Comparison of ENCODE assay signal across 10 mouse cellular contexts in the genomic region with DNA sequence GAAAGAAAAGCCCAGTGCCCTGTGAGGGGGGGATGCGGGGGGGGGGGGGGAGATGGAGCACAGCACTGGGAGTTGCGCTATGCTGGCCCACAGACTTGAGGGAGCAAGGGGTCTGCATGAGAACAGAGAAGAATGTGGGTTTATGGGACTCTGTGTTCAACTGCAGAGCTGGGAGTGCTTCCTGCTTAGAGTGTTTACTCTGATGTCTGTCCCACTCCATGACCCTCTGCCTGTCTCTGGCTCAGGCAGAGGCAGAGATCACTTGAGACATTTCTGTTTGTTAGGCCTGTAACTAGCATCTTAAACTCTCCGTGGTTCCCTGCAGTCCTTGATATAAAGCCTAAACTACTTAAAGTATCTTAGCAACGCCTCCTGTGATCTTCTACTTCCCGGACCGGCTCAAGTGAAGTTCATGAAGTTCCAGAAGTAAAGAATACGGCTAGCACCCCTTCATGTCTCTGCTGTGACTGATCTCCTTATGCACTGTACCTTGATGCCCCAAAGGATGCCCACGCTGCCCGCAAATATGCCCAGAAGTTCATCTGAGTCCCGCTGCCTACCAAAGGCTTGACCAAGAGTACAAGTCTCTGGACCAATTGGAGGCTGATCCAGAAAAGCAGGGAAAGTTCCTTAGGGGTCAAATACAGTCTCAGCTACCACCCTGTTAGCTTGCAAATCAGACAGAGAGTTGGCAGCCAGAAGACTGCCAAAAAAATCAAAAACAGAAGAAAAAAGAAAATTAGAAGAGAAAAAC. TPM values are rescaled to one million over a fixed set of nuclear protein-coding genes. Genes with fewer than 3 reads are reported as not detected.
DNase-seq lines count a peak whose midpoint lies in the region; ATAC-seq and TF ChIP-seq lines count a peak whose summit lies in the region.
"Had no signal": no experiment of that assay in that cellular context is flagged by ENCODE, and none has a peak within 500 bp of the region (broad histone marks: within the 10 kb centered on the region; RNA-seq: fewer than 3 reads in every experiment).

No protein-coding gene starts in this region.

- no peaks in the 10 kb centered on the region for H3K36me3 ChIP-seq in intestine, embryonic 14.5 days (ENCODE audit: control insufficient read depth, insufficient read depth, low read length)
- no peaks in the 10 kb centered on the region for H3K36me3 ChIP-seq in intestine, postnatal 0 days (ENCODE audit: control insufficient read depth, insufficient read depth)
- H3K36me3 ChIP-seq in forebrain, embryonic 11.5 days (ENCODE audit: control insufficient read depth, insufficient read depth, low read length): no peaks in the 10 kb centered on the region
- no peaks in the 10 kb centered on the region for H3K36me3 ChIP-seq in midbrain, embryonic 14.5 days (ENCODE audit: control insufficient read depth, insufficient read depth, low read length)

- no peak for TF ChIP-seq CTCF in intestine, postnatal 0 days (IDR thresholded peaks at IDR 0.05; ENCODE audit: low read depth)

- peak overlapping the region; percentile 74 for H3K27ac ChIP-seq in intestine, embryonic 14.5 days (ENCODE audit: low read depth)
- H3K27ac ChIP-seq in intestine, postnatal 0 days (ENCODE audit: low read depth, low read length): no peak overlapping the region
- H3K27ac ChIP-seq in forebrain, embryonic 11.5 days (ENCODE audit: low read depth, low read length): peak overlapping the region; percentile 13; the same call in 1 of the 2 replicates
- 0 out of 2 replicates have a peak overlapping the region, but pooled peaks have one; percentile 8 for H3K27ac ChIP-seq in midbrain, embryonic 14.5 days (replicated peaks; ENCODE audit: low read depth, low read length)

- H3K4me2 ChIP-seq in intestine, embryonic 14.5 days (ENCODE audit: low read length): no peak overlapping the region
- H3K4me2 ChIP-seq in intestine, postnatal 0 days (replicated peaks; ENCODE audit: low read depth): no peak overlapping the region
- H3K4me2 ChIP-seq in forebrain, embryonic 11.5 days (ENCODE audit: low read depth, low read length, severe bottlenecking): no peak overlapping the region
- no peak overlapping the region for H3K4me2 ChIP-seq in midbrain, embryonic 14.5 days (ENCODE audit: low read length)

- no peak overlapping the region for H3K4me3 ChIP-seq in intestine, embryonic 14.5 days (ENCODE audit: low read depth, low read length)
- no peak overlapping the region for H3K4me3 ChIP-seq in intestine, postnatal 0 days (ENCODE audit: low read depth, low read length)
- H3K4me3 ChIP-seq in forebrain, embryonic 11.5 days (ENCODE audit: low read depth, low read length): no peak overlapping the region
- no peak overlapping the region for H3K4me3 ChIP-seq in midbrain, embryonic 14.5 days (replicated peaks; ENCODE audit: low read depth, low read length)

- no peaks in the 10 kb centered on the region for H3K9me3 ChIP-seq in intestine, embryonic 14.5 days (ENCODE audit: control insufficient read depth, low read length)
- no peaks in the 10 kb centered on the region for H3K9me3 ChIP-seq in intestine, postnatal 0 days (ENCODE audit: control insufficient read depth)
- H3K9me3 ChIP-seq in forebrain, embryonic 11.5 days (ENCODE audit: control insufficient read depth, low read length): no peaks in the 10 kb centered on the region
- H3K9me3 ChIP-seq in midbrain, embryonic 14.5 days (ENCODE audit: control insufficient read depth, low read length): no peaks in the 10 kb centered on the region

- H3K4me1 ChIP-seq in intestine, embryonic 14.5 days (replicated peaks; ENCODE audit: control insufficient read depth, insufficient read depth, low read length): peaks cover 13% of the 10 kb centered on the region; the same call in 1 of the 2 replicates
- H3K4me1 ChIP-seq in intestine, postnatal 0 days (replicated peaks; ENCODE audit: control insufficient read depth, insufficient read depth, low read length): no peaks in the 10 kb centered on the region
- peaks cover 8% of the 10 kb centered on the region for H3K4me1 ChIP-seq in forebrain, embryonic 11.5 days (replicated peaks; ENCODE audit: control insufficient read depth, insufficient read depth, low read length)
- 0 out of 2 replicates have a peak, but pooled peaks cover 8% of the 10 kb centered on the region for H3K4me1 ChIP-seq in midbrain, embryonic 14.5 days (ENCODE audit: control insufficient read depth, insufficient read depth, low read length)

- DNase-seq in intestine, embryonic 14.5 days (ENCODE audit: low spot score): no peak
- DNase-seq in forebrain, embryonic 11.5 days (ENCODE audit: low spot score): no peak
- peak; percentile 37 for DNase-seq in kidney, postnatal 14 days
- peak; percentile 2 for DNase-seq in midbrain, embryonic 14.5 days
- no peak for DNase-seq in urinary bladder, postnatal 36 days (ENCODE audit: low spot score in 2 of 2)
- DNase-seq in adrenal gland, postnatal 4 days (ENCODE audit: low spot score in 2 of 2): no peak
- no peak for DNase-seq in thymus, postnatal 4 days
- DNase-seq: right cerebral cortex, postnatal 25 days had no signal

- 40% methylated on average over 10 of the region's 10 CpGs for WGBS in intestine, embryonic 14.5 days
- WGBS in intestine, postnatal 0 days: 55% methylated on average over 10 of the region's 10 CpGs
- 64% methylated on average over 10 of the region's 10 CpGs for WGBS in forebrain, embryonic 11.5 days
- WGBS in midbrain, embryonic 14.5 days: 53% methylated on average over 10 of the region's 10 CpGs

- no peaks in the 10 kb centered on the region for H3K27me3 ChIP-seq in intestine, embryonic 14.5 days (replicated peaks; ENCODE audit: control insufficient read depth, insufficient read depth, low read length)
- no peaks in the 10 kb centered on the region for H3K27me3 ChIP-seq in intestine, postnatal 0 days (replicated peaks; ENCODE audit: control insufficient read depth, insufficient read depth, low read length)
- no peaks in the 10 kb centered on the region for H3K27me3 ChIP-seq in forebrain, embryonic 11.5 days (ENCODE audit: control insufficient read depth, insufficient read depth, low read length)
- no peaks in the 10 kb centered on the region for H3K27me3 ChIP-seq in midbrain, embryonic 14.5 days (ENCODE audit: control insufficient read depth, insufficient read depth, low read length)

- H3K9ac ChIP-seq in intestine, embryonic 14.5 days (ENCODE audit: low read length): no peak overlapping the region
- H3K9ac ChIP-seq in intestine, postnatal 0 days (ENCODE audit: low read depth, low read length): no peak overlapping the region
- H3K9ac ChIP-seq in forebrain, embryonic 11.5 days (ENCODE audit: low read length): no peak overlapping the region
- no peak overlapping the region for H3K9ac ChIP-seq in midbrain, embryonic 14.5 days (replicated peaks; ENCODE audit: low read length)

- no peak for ATAC-seq in intestine, embryonic 14.5 days (replicated peaks; ENCODE audit: low FRiP score, low TSS enrichment, low read depth)
- ATAC-seq in intestine, postnatal 0 days: no peak
- ATAC-seq in forebrain, embryonic 11.5 days (replicated peaks; ENCODE audit: low FRiP score): 0 out of 2 replicates have a peak, but pooled peaks have one; percentile 21
- ATAC-seq in midbrain, embryonic 14.5 days (ENCODE audit: low FRiP score, low TSS enrichment): no peak
- ATAC-seq: inflammation-experienced regulatory T-cells, adult 6 months had no signal

RNA-seq across cellular contexts. Expression of gene Pde1c, which starts 47.5 kb away (rescaled TPM):
- polyA plus RNA-seq in intestine, embryonic 14.5 days (2014; fragmentation: Nextera tagmentation; extraction: Ambion mirVana): 2.1 and 2.2 TPM in 2 replicates
- 0.76 and 0.98 TPM in 2 replicates for polyA plus RNA-seq in intestine, postnatal 0 days (2015; fragmentation: Nextera tagmentation; extraction: Ambion mirVana)
- 4.6 and 6.2 TPM in 2 replicates for polyA plus RNA-seq in forebrain, embryonic 11.5 days (2014; fragmentation: Nextera tagmentation; extraction: Ambion mirVana)
- polyA plus RNA-seq in midbrain, embryonic 14.5 days (2014; fragmentation: Nextera tagmentation; extraction: Ambion mirVana): 12.8 and 13.9 TPM in 2 replicates
- total RNA-seq in adrenal gland, postnatal 4 days (2021): 1 to 10 TPM in 1 of 2 experiments, under 1 TPM in 1; 0.98 to 1.4 TPM

Comparison
In these comparisons a context has a peak if more than half of its experiments do, and no peak if none do; other contexts are left out.
1. DNase-seq: peak in kidney, postnatal 14 days (single experiment) and midbrain, embryonic 14.5 days (single experiment); none in intestine, embryonic 14.5 days (single experiment), forebrain, embryonic 11.5 days (single experiment), urinary bladder, postnatal 36 days (0 of 2), adrenal gland, postnatal 4 days (0 of 2) and thymus, postnatal 4 days (single experiment).